Comparison of ENCODE assay signal across 8 mouse cellular contexts in the genomic region with DNA sequence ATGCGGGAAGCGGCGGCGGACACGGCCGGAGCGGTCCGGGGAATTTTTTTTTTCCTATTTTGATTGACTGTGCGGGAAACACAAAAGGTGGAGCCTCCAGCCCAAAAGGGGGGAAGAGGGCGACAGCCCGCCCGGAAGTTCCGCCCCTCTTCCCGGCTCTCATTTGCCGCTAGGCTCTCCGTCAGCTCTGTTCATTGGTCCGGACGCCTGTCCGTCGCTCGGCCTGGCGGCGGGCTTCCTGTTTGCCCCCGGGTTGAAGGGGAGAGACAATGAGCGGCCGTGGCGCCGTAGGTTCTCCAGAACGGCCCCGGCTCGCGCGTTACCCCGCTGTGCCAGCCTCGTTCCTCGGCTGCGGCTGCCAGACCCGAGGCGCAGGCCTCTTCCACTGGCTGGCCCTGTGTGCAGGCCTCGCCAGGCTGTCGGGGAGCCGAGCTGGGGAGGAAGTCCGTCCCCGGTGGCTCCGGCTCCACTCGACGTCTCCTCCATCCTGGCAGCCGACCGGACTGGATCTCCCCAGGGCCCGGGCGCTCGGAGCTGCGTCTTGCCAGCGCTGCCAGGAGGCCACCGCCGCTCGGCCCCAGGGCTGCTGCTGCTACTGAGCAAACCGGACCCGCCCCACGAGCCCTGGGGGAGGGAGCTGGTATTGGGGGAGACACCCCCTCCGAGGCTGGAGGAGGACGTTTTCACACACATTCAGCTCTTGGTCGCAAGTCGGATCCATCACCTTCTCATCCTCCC. TPM values are rescaled to one million over a fixed set of nuclear protein-coding genes. Genes with fewer than 3 reads are reported as not detected.
DNase-seq lines count a peak whose midpoint lies in the region; ATAC-seq and TF ChIP-seq lines count a peak whose summit lies in the region.

Gene Sp3, minus strand, starts transcription at position 110 of the 738 bp plus-strand sequence.

- POLR2A ChIA-PET in Patski (lab: Charles Lee), result interaction anchor here (0.8 to 2.1 kb wide), 6 partner anchors 11 to 68 kb away, joined by 3 to 9 read pairs (median 4); no protein-coding TSS in a partner anchor

- CTCF ChIA-PET in Patski (lab: Charles Lee), result interaction anchor here (1.0 kb wide), 1 partner anchor 23 kb away, joined by 3 read pairs; no protein-coding TSS in a partner anchor

- peak within 1 kb of the TSS; percentile 61 for H3K4me2 ChIP-seq in hindbrain, embryonic 13.5 days

- H3K27ac ChIP-seq in hindbrain, embryonic 13.5 days, result peak within 1 kb of the TSS; percentile 100

- peak within 1 kb of the TSS; percentile 98 for H3K4me3 ChIP-seq in hindbrain, embryonic 13.5 days

- no peaks in the 10 kb centered on the region for H3K27me3 ChIP-seq in Patski
- H3K27me3 ChIP-seq in hindbrain, embryonic 13.5 days, result no peaks in the 10 kb centered on the region

- peaks cover 3% of the 10 kb centered on the region; the same call in 1 of the 2 replicates for H3K36me3 ChIP-seq in hindbrain, embryonic 13.5 days

- H3K9me3 ChIP-seq in hindbrain, embryonic 13.5 days, result no peaks in the 10 kb centered on the region

- ATAC-seq in Patski, result peak; percentile 81
- ATAC-seq in hindbrain, embryonic 13.5 days (ENCODE audit: low FRiP score), result peak; percentile 93

- in situ Hi-C loops in Patski (cut with MboI; ENCODE audit: low pct_unique_long_range_greater_than_20kb), result no loop called here

- DNase-seq in Patski (ENCODE audit: low read depth, low spot score), result no peak
- peak; percentile 97 to 98 for DNase-seq in cerebellum, postnatal 14 days
- DNase-seq in frontal cortex, postnatal 14 days (ENCODE audit: low spot score in 2 of 2), result peak; percentile 95 to 96
- DNase-seq in layer of hippocampus, postnatal 25 days (ENCODE audit: extremely low spot score in 1 of 2, low spot score in 1 of 2), result peak; percentile 87 to 95
- peak; percentile 98 for DNase-seq in lung, postnatal 25 days (ENCODE audit: low spot score)
- DNase-seq in retina, embryonic 14.5 days (ENCODE audit: low spot score), result peak; percentile 98
- DNase-seq in thymus, postnatal 4 days, result peak; percentile 95

- WGBS in hindbrain, embryonic 13.5 days, result under 1% methylated on average over 63 of the region's 64 CpGs

- peaks cover 25% of the 10 kb centered on the region for H3K4me1 ChIP-seq in hindbrain, embryonic 13.5 days (replicated peaks)

- TF ChIP-seq CTCF in Patski (IDR thresholded peaks at IDR 0.05), result no peak

- peak within 1 kb of the TSS; percentile 100 for H3K9ac ChIP-seq in hindbrain, embryonic 13.5 days

RNA-seq across cellular contexts. Expression of gene Sp3, which starts in this region (rescaled TPM):
- 48.9 TPM for polyA plus RNA-seq in Patski (2021)
- 43.3 and 44.5 TPM in 2 replicates for polyA plus RNA-seq in hindbrain, embryonic 13.5 days (2015; fragmentation: Nextera tagmentation; extraction: Ambion mirVana)
- total RNA-seq in layer of hippocampus, postnatal 25 days (2021), result 10 to 100 TPM; 59.5 to 62.5 TPM
